Mouse (Mus musculus): ENCODE results near the gene Tnnc2. TPM values are rescaled to one million over a fixed set of nuclear protein-coding genes. Genes with fewer than 3 reads are reported as not detected.

The Tnnc2 gene
- polyA plus RNA-seq, 1 experiment: 124 TPM

- H3K27ac ChIP-seq (ENCODE audit: insufficient read depth, low read depth, low read length): no peak overlapping the region
- H3K4me3 ChIP-seq (ENCODE audit: insufficient read depth, low read depth, low read length): no peak overlapping the region
- WGBS: 86% methylated on average over 6 of the region's 6 CpGs
- TF ChIP-seq CTCF (conservative IDR thresholded peaks at IDR 0.05; ENCODE audit: insufficient read depth, insufficient read length, low read depth, low read length) (no peak), POLR2A (IDR thresholded peaks at IDR 0.05; ENCODE audit: low read depth, low read length) (no peak)
- H3K27me3 ChIP-seq (replicated peaks; ENCODE audit: control insufficient read depth, insufficient read depth, low read length): no peaks in the 10 kb centered on the region
- no peak for DNase-seq
- no peaks in the 10 kb centered on the region for H3K36me3 ChIP-seq (ENCODE audit: control insufficient read depth, insufficient read depth, low read length)
- H3K4me1 ChIP-seq (ENCODE audit: control insufficient read depth, insufficient read depth, low read length): no peaks in the 10 kb centered on the region
Measured at GRCm38 (mm10) chr2:164776130-164776529, 3.6 kb downstream of the Tnnc2 start.

DNA sequence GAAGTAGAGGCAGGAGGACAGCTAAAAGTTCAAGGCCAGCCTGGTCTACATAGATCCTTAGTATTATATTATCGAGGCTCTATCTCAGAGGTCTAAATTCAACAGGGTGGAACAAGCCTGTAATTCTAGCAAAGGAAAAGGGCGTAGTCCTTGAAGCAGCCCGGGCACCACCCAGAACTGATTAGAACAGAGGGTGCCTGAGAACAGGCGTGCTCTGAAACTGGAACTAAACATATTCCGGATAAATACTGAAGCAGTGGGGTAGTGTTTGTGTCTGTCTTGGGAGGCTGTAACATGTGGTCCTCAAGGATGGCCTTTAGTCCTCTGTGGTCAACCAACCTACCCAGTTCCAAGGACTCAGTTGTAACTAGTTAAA, 5.8 kb downstream of the Tnnc2 start:
- Histone ChIP-seq H3K4me3 (ENCODE audit: insufficient read depth, low read depth, low read length) (no peak overlapping the region), H3K27me3 (replicated peaks; ENCODE audit: control insufficient read depth, insufficient read depth, low read length) (no peaks in the 10 kb centered on the region), H3K36me3 (ENCODE audit: control insufficient read depth, insufficient read depth, low read length) (no peaks in the 10 kb centered on the region), H3K27ac (ENCODE audit: insufficient read depth, low read depth, low read length) (no peak overlapping the region), H3K4me1 (ENCODE audit: control insufficient read depth, insufficient read depth, low read length) (peaks cover 3% of the 10 kb centered on the region; the same call in 1 of the 2 replicates)
- no peak for DNase-seq
- WGBS: 67% methylated on average over 5 of the region's 5 CpGs
- TF ChIP-seq POLR2A (IDR thresholded peaks at IDR 0.05; ENCODE audit: low read depth, low read length) (no peak), CTCF (conservative IDR thresholded peaks at IDR 0.05; ENCODE audit: insufficient read depth, insufficient read length, low read depth, low read length) (no peak)

- no peak for TF ChIP-seq POLR2A (IDR thresholded peaks at IDR 0.05; ENCODE audit: low read depth, low read length)
- TF ChIP-seq CTCF (conservative IDR thresholded peaks at IDR 0.05; ENCODE audit: insufficient read depth, insufficient read length, low read depth, low read length): no peak
- DNase-seq: no peak
- H3K27ac ChIP-seq (ENCODE audit: insufficient read depth, low read depth, low read length): no peak overlapping the region
- no peaks in the 10 kb centered on the region for H3K36me3 ChIP-seq (ENCODE audit: control insufficient read depth, insufficient read depth, low read length)
- peaks cover 3% of the 10 kb centered on the region; the same call in 1 of the 2 replicates for H3K4me1 ChIP-seq (ENCODE audit: control insufficient read depth, insufficient read depth, low read length)
- 84% methylated on average over 14 of the region's 14 CpGs for WGBS
- H3K27me3 ChIP-seq (replicated peaks; ENCODE audit: control insufficient read depth, insufficient read depth, low read length): no peaks in the 10 kb centered on the region
- no peak overlapping the region for H3K4me3 ChIP-seq (ENCODE audit: insufficient read depth, low read depth, low read length)
Measured at GRCm38 (mm10) chr2:164773229-164773988, 6.4 kb downstream of the Tnnc2 start.

DNA sequence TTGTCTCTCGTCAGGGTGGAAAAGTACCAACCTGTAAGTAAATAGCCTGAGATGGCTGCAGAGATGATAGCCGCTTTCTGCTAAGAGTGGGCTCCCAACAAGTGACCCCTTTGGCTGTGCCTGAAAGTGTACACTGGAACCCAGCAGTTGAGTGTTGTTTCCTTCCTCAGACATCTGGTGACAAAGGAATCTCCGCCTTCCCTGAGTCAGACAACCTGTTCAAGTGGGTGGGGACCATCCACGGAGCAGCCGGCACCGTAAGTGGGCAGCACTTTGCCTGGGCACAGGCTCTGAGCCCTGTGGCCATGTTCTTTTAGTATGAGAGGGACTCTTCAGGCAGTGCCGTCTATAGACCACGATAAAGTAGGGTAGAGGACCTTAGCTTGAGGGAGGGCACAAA, 8.6 kb downstream of the Tnnc2 start:
- DNase-seq: no peak
- H3K4me3 ChIP-seq (ENCODE audit: insufficient read depth, low read depth, low read length): no peak overlapping the region
- H3K27ac ChIP-seq (ENCODE audit: insufficient read depth, low read depth, low read length): no peak overlapping the region

GRCm38 (mm10) chr2:164770279-164770678, 9.5 kb downstream of the Tnnc2 start:
- H3K36me3 ChIP-seq (ENCODE audit: control insufficient read depth, insufficient read depth, low read length): no peaks in the 10 kb centered on the region; the same call in 1 of the 2 replicates

More for the DNA sequence above, 8.6 kb downstream of the Tnnc2 start:
- Histone ChIP-seq H3K4me1 (ENCODE audit: control insufficient read depth, insufficient read depth, low read length) (peaks cover 3% of the 10 kb centered on the region; the same call in 1 of the 2 replicates), H3K36me3 (ENCODE audit: control insufficient read depth, insufficient read depth, low read length) (no peaks in the 10 kb centered on the region), H3K27me3 (replicated peaks; ENCODE audit: control insufficient read depth, insufficient read depth, low read length) (no peaks in the 10 kb centered on the region)
- WGBS: 68% methylated on average over 8 of the region's 8 CpGs
- no peak for TF ChIP-seq CTCF (conservative IDR thresholded peaks at IDR 0.05; ENCODE audit: insufficient read depth, insufficient read length, low read depth, low read length)
- no peak for TF ChIP-seq POLR2A (IDR thresholded peaks at IDR 0.05; ENCODE audit: low read depth, low read length)

DNA sequence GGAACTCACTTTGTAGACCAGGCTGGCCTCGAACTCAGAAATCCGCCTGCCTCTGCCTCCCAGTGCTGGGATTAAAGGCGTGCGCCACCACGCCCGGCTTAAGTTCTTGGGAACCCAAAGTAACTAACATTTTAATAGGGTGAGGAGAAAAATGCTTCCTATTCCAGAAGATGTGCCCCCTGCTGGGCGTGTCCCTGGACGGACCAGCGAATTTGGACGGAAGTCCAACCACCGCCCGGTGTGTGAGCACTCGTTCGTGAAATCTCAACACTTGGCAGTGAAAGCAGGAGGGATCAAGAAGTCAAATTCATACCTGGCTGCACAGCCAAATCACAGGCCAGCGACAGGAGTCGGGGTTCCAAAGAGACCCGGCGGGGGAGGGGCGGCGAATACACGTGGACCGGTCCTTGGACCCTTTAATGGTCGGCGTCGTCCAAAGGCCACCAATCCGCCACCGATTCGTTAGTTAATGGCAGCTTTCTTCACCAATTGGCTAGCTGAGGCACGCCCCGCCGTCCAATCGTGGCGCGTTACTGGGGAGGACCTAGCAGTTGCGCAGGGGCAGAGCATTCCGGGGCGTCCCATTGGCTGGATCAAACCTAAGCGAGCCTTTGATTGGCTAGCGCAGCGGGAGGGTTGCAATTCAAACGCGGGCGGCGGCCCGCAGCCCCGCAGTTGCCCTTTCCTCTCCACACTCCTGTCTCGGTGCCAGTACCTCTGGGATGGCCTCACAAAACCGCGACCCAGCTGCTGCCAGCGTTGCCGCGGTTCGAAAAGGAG, 10.3 kb downstream of the Tnnc2 start, which contains the start of gene Ube2c:
Ube2c (plus strand) TSS at position 641 of the 780 bp plus-strand sequence.
- Histone ChIP-seq H3K27me3 (replicated peaks; ENCODE audit: control insufficient read depth, insufficient read depth, low read length) (no peaks in the 10 kb centered on the region), H3K27ac (ENCODE audit: insufficient read depth, low read depth, low read length) (no peak within 1 kb of the TSS; the same call in 1 of the 2 replicates), H3K4me3 (ENCODE audit: insufficient read depth, low read depth, low read length) (peak within 1 kb of the TSS; percentile 55), H3K36me3 (ENCODE audit: control insufficient read depth, insufficient read depth, low read length) (no peaks in the 10 kb centered on the region; the same call in 1 of the 2 replicates), H3K4me1 (ENCODE audit: control insufficient read depth, insufficient read depth, low read length) (peaks cover 3% of the 10 kb centered on the region; the same call in 1 of the 2 replicates)
- WGBS: 1% methylated on average over 53 of the region's 53 CpGs
- TF ChIP-seq POLR2A (IDR thresholded peaks at IDR 0.05; ENCODE audit: low read depth, low read length) (no peak), CTCF (conservative IDR thresholded peaks at IDR 0.05; ENCODE audit: insufficient read depth, insufficient read length, low read depth, low read length) (peak; percentile 32; the same call in 1 of the 2 replicates)
- peak; percentile 100 for DNase-seq

More at GRCm38 (mm10) chr2:164770279-164770678, 9.5 kb downstream of the Tnnc2 start:
- H3K27ac ChIP-seq (ENCODE audit: insufficient read depth, low read depth, low read length): no peak overlapping the region
- no peaks in the 10 kb centered on the region for H3K27me3 ChIP-seq (replicated peaks; ENCODE audit: control insufficient read depth, insufficient read depth, low read length)
- peaks cover 3% of the 10 kb centered on the region; the same call in 1 of the 2 replicates for H3K4me1 ChIP-seq (ENCODE audit: control insufficient read depth, insufficient read depth, low read length)
- no peak for DNase-seq
- 2% methylated on average over 15 of the region's 15 CpGs for WGBS
- H3K4me3 ChIP-seq (ENCODE audit: insufficient read depth, low read depth, low read length): no peak overlapping the region
- TF ChIP-seq POLR2A (IDR thresholded peaks at IDR 0.05; ENCODE audit: low read depth, low read length): no peak
- no peak for TF ChIP-seq CTCF (conservative IDR thresholded peaks at IDR 0.05; ENCODE audit: insufficient read depth, insufficient read length, low read depth, low read length)

Measured in kidney, adult 2 months (tissue).